Mouse (Mus musculus): ENCODE data around the gene Lrp5.

GRCm38 (mm10) chr19:3695976-3696375 lies 9.6 kb upstream of the Lrp5 start:
- no peak for TF ChIP-seq CTCF (IDR thresholded peaks at IDR 0.05; ENCODE audit: control insufficient read depth, insufficient read depth, insufficient read length)
- no peak for TF ChIP-seq USF1 (IDR thresholded peaks at IDR 0.05; ENCODE audit: low read depth)
